Mouse (Mus musculus) adrenal gland, postnatal 36 days (tissue): Measurements from ENCODE around the gene Tlr13. TPM values are rescaled to one million over a fixed set of nuclear protein-coding genes. Genes with fewer than 3 reads are reported as not detected.
"Not testable (repeated sequence)": the region's sequence is repeated elsewhere in the genome, so short reads cannot be mapped to it uniquely, and the experiment has no call there.

ENCODE experiments used
- DNase-seq, 2 experiments: peaks; one replicate each; pipeline ENCODE4 v3.0.0; 2021; ENCODE audit warnings: mixed read lengths in 1 of 2
- total RNA-seq, 2 experiments: library from RNA; stranded (reverse); gene quantifications; 2 replicates each; pipeline ENCODE4 v1.2.3; 2021

Gene Tlr13
- total RNA-seq, 2 experiments from 2014 or later: 2.0 to 2.2 TPM

DNA sequence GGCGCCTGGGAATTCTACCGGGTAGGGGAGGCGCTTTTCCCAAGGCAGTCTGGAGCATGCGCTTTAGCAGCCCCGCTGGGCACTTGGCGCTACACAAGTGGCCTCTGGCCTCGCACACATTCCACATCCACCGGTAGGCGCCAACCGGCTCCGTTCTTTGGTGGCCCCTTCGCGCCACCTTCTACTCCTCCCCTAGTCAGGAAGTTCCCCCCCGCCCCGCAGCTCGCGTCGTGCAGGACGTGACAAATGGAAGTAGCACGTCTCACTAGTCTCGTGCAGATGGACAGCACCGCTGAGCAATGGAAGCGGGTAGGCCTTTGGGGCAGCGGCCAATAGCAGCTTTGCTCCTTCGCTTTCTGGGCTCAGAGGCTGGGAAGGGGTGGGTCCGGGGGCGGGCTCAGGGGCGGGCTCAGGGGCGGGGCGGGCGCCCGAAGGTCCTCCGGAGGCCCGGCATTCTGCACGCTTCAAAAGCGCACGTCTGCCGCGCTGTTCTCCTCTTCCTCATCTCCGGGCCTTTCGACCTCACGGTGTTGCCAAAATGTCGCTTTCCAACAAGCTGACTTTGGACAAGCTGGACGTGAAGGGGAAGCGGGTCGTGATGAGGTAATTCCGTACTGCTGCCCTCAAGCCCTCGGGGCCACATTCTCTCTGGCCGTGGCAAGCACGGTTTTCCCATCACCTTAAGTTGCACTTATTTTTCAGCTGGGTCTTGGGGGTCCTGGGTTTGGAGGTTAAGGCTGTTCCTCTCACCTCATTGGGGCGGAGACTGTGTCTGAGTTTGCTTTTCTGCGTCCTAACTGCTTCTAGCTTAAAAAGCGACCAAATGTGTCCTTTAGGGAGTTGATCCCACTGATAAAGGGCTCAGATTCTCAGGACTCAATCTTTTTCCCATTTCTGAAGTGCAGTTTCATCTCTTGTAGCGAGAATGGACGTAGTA is 44.0 kb downstream of the Tlr13 start, which contains the start of gene Pgk1:
TSS of gene Pgk1 (plus strand) at position 388 of the 937 bp plus-strand sequence.
- DNase-seq: peak; percentile 91 to 94

DNA sequence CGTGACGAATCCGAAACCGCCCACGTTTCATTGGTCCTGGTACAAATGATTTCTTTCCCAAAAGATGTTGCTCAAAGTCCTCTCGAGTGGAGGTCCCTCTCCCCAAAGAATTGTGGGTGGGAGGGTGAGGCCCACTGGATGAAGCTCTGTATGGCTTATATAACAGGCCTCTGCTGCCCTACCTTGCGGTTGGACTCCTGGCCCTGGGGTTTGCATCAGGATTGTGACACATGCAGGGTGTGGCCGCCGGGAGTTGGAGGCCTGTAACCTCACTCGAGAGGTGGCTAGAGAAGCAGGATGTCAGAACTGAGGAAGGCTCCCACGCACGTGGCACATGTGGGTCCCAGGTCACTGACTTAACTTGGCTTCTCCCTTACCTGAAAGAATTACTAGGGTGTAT is 44.7 kb downstream of the Tlr13 start:
- DNase-seq: peak; percentile 42 to 49

DNA sequence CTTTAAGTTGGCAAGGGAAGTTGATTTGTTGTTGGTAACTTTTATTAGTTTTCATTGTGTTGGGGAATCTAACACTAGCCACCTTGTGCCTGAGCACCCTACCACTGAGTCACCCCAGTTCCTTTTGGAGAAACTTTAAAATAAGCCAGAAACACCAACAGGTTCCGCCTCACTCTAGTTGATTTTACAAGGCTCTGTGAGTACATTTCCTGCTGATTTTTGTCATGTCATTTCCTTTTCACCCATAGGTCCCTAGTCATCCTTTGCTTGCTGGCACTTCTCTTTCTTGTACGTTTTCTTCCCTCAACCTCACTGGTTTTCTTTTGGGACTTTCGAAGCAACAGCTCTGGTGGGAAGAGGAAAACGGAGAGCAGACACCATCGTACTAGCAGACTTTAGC is 46.4 kb downstream of the Tlr13 start:
- DNase-seq: no peak

DNA sequence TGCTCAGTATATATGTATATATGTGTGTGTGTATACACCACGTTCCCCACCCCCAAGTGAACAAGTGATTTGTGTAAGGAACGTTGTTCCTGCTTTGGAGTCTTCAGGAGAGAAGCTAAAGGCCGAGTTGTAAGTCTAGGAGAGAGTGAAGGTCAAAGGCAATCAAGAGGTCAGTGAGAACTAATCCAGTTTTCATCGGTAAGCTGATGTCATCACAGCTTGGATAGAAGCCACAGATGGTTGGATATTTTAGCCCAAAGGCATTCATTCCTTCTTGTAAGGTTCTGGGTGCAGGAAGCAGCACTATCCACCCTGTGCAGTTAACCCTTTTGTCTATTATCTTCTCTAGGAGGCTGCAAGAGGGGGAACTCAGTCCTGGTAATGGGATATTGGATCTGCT is 47.1 kb downstream of the Tlr13 start:
- DNase-seq: no peak

DNA sequence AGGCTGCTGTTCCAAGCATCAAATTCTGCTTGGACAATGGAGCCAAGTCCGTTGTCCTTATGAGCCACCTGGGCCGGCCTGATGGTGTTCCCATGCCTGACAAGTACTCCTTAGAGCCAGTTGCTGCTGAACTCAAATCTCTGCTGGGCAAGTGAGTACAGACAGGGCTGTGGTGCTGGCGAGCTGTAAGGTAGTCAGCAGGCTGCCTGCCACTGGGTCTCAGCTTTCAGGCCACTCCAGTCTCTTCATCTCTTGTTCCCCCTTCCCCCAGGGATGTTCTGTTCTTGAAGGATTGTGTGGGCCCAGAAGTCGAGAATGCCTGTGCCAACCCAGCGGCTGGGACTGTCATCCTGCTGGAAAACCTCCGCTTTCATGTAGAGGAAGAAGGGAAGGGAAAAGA is 51.4 kb downstream of the Tlr13 start:
- not testable (repeated sequence) for DNase-seq

DNA sequence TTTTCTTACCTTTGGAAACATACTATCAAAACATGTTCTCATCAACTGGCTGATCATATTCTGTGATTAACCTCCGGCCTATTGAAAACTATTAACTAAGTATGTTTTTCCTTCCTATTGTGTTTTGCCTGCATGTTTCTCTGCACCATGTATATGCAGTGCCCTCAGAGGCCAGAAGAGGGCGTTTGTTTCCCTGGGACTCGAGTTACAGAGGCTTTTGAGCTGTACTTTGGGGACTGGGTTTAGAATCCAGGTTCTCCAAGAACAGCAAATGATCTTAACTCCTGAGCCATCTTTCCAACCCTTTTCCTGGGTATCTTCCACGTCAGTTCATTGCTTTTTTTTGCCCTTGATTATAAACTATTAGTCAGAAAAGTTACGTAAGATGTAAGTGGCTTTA is 54.3 kb downstream of the Tlr13 start:
- no peak for DNase-seq

DNA sequence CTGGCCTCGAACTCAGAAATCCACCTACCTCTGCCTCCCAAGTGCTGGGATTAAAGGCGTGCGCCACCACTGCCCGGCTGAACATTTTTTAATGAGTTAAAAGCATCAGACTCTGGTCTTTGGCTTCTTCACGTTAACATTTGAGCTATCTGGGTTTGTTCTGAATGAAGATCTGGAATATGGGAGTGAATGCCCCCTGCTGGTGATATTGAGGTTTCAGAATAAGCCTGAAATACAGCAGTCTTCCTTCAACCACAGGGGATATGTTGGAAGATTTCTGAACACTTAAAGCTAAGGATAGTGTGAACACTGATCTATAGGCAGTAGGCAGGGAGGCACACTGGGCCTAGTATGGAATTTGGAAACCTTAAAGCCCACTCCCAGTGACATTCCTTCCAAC is 55.9 kb downstream of the Tlr13 start:
- no peak for DNase-seq

DNA sequence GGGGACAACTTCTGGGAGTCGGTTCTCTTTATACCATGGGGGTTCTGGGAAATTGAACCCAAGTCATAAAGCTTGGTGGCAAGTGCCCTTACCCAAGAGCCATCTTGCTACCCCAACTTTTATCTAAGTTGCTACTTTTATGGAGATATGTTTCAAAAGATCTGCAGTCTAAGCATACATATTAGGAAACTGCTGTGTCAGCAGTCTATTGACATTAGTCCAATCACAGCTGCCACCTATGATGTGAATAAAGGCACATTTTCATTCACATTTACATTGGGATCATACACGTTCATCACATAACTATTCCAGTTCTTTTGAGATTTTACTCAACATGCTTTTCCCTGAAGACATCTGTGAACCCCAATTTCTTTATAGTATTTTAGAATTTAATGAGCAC is 66.1 kb downstream of the Tlr13 start:
- DNase-seq: no peak

Other genes with a start within 250 kb of the Tlr13 start
- gene Atrx, start 213.8 kb upstream of the Tlr13 start, total RNA-seq: 100 to 1,000 TPM; 109 to 111 TPM
- gene Magt1, start 131.3 kb upstream of the Tlr13 start, total RNA-seq: 10 to 100 TPM; 58.0 to 61.3 TPM
- 100 to 1,000 TPM; 439 to 509 TPM for gene Cox7b, start 127.5 kb upstream of the Tlr13 start, total RNA-seq
- gene Atp7a, start 115.9 kb upstream of the Tlr13 start, total RNA-seq: 10 to 100 TPM; 43.6 to 44.4 TPM
- 100 to 1,000 TPM; 319 to 359 TPM for gene Pgk1, start 43.9 kb downstream of the Tlr13 start, total RNA-seq
- gene Taf9b, start 78.0 kb downstream of the Tlr13 start, total RNA-seq: 10 to 100 TPM; 17.3 to 28.7 TPM
- not detected for gene Fnd3c2, start 112.2 kb downstream of the Tlr13 start, total RNA-seq